Mouse (Mus musculus) CD4-positive, CD25-positive, alpha-beta regulatory T cell, adult 4 months (primary cell): ENCODE data around the gene Agtpbp1. TPM values are rescaled to one million over a fixed set of nuclear protein-coding genes. Genes with fewer than 3 reads are reported as not detected.
A peak's percentile ranks its signal among the peaks of the same experiment; 100 is the strongest.
"Not testable (repeated sequence)": the region's sequence is repeated elsewhere in the genome, so short reads cannot be mapped to it uniquely, and the experiment has no call there.

Experiments
- ATAC-seq: one replicate; pipeline ENCODE4 v1.8.0; 2017
- polyA plus RNA-seq, 2 experiments: library from polyadenylated mRNA; unstranded; fragments of 100-300 nt; shearing (Covaris generic); gene quantifications; one replicate each; pipeline ENCODE4 v1.2.1; 2017

Gene Agtpbp1
- polyA plus RNA-seq, 2 experiments from 2014 or later = 18.8 to 22.3 TPM

DNA sequence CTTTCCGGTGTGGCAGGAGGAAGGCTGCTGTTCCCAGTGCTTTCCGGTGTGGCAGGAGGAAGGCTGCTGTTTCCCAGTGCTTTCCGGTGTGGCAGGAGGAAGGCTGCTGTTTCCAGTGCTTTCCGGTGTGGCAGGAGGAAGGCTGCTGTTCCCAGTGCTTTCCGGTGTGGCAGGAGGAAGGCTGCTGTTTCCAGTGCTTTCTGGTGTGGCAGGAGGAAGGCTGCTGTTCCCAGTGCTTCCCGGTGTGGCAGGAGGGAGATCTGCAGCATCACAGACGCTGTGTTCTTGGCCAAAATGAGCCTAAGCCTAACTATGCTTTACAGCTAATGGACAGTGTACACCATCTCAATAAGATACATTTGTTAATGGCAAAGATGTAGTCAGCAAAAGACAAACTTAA is 107.1 kb downstream of the Agtpbp1 start:
- not testable (repeated sequence) for ATAC-seq

DNA sequence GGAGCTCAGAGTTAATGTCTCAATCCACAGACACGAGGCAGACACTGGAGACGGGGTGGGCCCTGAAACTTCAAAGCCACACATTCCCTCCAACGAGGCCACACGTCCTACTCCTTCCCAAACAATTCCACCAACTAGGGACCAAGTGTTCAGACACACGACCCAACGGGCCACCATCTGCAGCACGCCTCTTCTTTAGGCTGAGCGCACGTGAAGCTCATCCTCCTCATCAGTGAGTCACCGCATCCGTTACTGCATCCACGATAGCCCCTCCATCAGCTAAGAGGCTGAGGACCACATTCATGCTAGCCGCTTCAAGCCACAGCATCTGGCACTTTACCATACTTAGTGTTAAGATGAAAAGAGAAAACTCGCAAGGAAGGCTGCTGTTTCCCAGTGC is 107.6 kb downstream of the Agtpbp1 start:
- no peak for ATAC-seq

GRCm38 (mm10) chr13:59474973-59475372 is 110.1 kb downstream of the Agtpbp1 start:
- no peak for ATAC-seq

DNA sequence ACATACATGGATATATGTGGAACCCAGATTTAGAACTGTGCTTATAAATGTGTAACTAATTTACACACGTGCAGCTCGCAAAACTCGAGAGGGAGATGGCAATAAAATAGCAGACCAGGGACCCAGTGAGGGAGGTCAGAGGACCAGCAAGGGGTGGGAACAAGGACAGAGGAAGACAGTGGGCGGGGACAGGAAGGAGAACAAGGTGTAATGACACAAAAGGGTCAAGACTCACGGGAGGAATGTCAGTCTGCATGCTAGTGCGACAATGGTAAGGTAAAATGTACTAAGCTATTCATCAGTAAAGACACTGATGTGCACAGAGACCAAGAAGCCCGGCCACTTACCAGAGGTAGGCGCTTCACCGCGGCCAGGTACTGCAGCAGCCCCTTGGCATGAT is 111.7 kb downstream of the Agtpbp1 start:
- ATAC-seq = no peak

DNA sequence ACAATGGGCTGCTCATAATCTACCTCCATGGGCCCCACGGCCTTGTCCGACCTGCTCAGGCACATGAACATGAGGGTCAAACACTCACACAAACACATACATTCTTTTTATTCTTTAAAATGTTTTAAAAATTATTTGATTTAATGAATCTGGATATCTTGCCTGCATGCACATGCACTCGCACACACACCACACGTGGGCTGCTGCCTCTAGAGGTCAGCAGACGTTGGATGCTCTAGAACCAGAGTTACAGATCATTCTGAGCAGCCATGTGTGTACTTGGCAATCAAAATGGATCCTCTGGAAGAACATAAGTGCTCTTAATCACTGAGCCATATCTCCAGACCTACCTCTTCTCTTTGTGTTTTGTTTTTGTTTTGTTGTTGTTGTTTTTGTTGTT is 112.8 kb downstream of the Agtpbp1 start:
- ATAC-seq = no peak

DNA sequence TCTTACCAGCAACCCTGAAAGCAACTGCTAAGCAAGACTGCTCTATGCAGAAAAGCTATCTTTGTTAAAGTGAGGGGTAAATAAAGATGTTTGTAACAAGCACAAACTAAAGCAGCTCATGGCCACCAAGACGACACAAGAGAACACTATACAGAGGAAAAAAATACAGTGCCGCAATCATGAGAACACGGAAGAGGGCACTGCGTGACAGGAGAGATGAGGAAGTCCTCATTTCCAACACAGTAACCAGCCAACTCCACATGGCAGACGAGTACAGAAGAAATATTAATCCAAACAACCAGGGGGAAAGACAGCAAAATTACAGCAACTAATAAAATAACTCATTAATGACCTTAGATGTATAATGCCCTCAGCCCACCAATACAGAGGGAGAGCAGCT is 115.3 kb downstream of the Agtpbp1 start:
- ATAC-seq = no peak

DNA sequence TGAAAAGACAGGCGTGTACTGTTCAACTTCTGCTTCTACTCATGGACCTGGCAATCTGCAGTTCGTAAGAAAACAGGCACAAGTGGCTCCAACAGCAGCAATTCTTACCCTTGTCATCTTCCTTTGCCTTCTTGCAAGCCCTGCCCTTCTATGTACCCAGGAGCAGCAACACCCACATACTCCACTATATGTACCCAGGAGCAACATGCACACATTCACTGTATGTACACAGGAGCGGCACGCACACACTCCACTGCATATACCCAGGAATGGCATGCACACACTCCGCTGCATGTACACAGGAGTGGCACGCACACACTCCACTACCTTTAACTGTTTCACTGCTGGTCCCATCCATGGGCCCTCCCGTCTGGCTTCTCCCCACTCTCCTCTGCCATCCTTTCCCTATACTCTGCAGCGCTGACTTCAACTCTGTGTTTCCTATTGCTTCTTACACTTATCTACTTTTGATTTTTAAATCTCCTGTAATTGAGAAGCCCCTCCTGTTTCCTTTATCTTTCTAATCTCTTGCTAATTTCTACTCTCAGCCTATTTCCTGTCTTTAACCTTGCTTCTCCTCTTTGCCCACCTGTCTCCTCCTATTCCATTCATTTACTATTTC is 116.7 kb downstream of the Agtpbp1 start:
- no peak for ATAC-seq

- no peak for ATAC-seq
Measured at GRCm38 (mm10) chr13:59467591-59467990, 117.4 kb downstream of the Agtpbp1 start.

- ATAC-seq = no peak
Measured at GRCm38 (mm10) chr13:59460958-59461357, 124.1 kb downstream of the Agtpbp1 start.

DNA sequence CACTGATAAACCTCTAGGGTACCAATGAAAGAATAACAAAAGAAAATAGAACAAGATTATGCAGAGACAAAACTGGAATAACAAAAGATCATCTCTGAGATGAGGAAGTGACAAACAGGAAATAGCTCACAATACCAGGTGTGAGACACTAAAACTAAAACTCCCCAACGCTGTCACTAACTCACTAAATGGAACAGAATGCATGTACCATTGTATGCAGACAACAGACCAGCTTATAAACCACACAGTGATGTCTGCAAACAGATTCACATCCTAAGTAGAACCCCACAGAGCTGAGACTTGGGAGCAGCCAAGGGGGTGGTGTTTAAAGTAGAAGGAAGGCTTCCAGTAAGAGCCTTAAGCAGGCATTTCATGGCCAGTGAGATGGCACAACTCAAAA is 128.8 kb downstream of the Agtpbp1 start:
- ATAC-seq = peak; percentile 91

DNA sequence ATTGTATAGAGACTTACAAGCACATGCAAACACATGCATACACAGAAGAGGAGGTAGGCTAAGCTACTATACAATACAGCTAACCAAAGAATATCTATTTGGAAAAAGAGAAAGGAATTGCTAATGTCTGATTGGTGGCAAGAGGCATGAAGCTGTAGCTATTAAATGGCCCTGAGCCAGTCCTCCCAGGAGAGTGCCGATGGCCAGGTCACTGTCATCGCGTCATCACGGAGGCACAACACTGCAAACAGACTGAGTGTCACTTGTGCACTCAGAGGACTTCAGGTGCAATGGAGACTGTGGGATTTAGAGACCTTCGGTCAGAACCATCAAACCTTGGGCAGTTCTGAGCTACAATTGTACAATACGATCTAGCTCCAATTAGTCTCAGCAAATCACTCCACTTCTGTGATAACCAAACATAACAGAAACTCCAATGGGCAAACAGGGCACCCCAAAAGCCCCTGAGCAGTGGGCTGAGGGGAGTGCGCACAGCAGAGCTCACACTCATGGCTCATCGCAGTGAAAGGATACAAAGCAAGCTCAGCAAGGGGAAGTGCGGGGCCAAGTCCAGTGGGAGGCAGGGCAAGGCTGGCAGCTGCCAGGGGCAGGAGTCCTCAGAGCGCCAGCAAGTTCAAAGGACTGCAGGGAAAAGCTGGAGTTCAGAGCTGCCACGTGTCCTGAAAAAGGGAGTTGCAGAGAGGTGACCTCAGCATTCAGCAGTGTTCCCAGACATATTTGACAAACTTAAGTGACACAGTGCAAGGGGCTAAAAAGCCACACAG is 130.8 kb downstream of the Agtpbp1 start:
- ATAC-seq = no peak

DNA sequence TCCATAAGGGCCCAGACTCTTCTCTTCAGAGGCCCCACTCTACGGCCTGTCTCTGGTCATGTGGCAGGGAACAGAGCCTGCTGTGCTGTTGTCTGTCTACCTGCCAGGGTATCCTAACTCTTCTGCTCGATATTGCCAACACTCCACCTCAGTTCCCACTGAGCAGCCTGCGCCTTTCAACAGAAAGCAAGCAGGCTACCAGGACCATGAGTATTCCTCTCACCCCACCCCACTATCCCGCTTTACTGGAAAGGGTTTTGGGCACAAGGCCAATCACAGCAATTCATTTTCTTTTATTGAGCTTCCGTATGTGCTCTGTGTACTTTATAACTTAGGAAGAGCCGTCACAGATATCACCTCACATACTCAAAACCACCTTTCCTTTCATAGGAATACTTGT is 131.4 kb downstream of the Agtpbp1 start:
- no peak for ATAC-seq

- ATAC-seq = no peak
Measured at GRCm38 (mm10) chr13:59453045-59453444, 132.0 kb downstream of the Agtpbp1 start.

- ATAC-seq = no peak
Measured at GRCm38 (mm10) chr13:59450840-59451239, 134.2 kb downstream of the Agtpbp1 start.

DNA sequence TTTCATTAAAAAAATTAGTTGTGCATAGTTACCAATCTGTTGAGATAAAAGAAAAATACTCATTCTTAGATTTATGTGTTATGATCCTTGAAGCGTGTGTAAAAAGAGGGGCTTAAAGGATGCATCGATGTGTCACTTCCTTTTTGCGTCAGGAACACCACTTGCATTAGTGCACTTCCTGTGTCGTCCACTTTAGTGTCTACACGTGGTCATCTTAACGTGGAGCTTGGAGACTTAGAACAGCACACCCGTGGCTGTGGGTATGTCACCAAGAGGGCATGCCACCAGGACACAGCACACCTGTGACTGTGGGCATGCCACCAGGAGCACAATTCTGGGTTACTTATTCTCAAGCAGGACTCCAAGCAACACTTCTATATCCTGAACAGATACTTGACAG is 137.9 kb downstream of the Agtpbp1 start:
- no peak for ATAC-seq

GRCm38 (mm10) chr13:59445179-59445578 is 139.8 kb downstream of the Agtpbp1 start:
- no peak for ATAC-seq

- ATAC-seq = no peak
Measured at GRCm38 (mm10) chr13:59444371-59444770, 140.7 kb downstream of the Agtpbp1 start.

DNA sequence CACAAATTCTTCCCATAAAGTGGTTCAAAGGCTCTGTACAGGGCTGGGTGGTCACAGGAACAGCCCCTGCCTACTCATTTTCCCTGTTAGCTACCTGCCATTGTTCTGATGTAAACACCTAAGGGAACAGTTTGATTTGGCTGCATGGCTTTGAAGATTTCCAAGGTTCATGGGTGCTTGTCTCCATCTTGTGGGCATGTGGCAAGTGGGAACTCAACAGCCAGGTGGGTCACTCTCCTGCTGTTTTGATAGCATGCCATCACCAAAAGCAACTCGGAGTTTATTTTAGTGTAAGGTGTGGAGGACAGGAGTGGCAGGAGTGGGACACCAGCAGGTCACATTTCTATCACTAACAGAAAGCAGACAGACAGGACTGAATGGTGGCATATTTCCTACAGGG is 145.3 kb downstream of the Agtpbp1 start:
- no peak for ATAC-seq

GRCm38 (mm10) chr13:59434554-59434953 is 150.5 kb downstream of the Agtpbp1 start:
- no peak for ATAC-seq

GRCm38 (mm10) chr13:59431124-59431864 is 153.7 kb downstream of the Agtpbp1 start:
- ATAC-seq = no peak

GRCm38 (mm10) chr13:59429369-59429768 is 155.7 kb downstream of the Agtpbp1 start:
- no peak for ATAC-seq

DNA sequence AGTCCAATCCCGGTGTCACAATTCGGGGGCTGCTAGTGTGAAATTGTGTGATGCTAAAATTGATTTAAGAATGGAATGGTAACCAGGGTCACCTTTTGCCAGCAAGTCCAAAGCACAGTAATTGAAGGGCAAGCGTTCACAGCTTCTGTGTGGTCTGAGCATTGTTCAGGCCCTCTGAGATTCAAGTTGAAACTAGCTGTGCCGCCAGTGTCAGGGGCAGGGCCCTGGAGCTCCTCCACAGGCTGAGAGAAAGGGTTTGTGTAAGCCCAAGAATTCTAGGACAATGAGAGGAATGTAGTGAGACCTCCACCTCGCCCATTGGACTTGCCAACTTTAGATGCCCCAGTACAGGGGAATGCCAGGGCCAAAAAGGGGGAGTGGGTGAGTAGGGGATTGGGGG is 161.2 kb downstream of the Agtpbp1 start:
- no peak for ATAC-seq

DNA sequence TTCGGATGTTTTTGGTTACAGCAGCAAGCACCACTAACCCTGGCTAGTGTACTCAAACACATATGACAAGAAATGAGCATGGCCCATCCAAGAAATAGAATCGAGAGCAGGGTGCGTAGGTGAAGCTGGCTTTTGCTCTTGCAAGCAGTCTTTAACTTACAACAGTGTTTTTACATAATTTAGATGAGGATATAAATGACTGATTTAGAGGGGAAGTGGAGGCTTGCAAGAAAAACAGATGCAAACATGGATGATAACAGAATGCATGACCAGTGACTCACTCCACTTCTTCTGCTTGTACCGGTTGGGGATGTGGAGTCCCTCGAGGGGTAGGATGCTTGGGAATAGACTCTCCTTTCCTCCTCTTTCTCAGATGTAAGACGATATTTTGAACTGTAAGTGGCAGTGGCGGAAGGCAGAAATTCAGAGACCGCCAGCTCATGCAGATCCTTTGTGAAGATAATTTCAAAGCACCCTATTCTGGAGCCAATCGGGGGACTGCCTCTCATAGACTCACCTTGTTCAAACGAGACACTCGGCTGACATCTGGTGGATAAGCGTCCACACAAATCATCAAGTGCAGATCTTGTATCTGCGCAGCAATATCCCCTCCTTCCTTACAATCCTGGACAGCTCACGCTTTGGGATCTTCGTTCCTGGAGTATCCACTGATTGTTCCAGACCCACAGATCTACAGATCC is 168.3 kb downstream of the Agtpbp1 start:
- no peak for ATAC-seq
